Mouse (Mus musculus): Measurements from ENCODE around the gene Dhrs13.

- TF ChIP-seq CTCF (conservative IDR thresholded peaks at IDR 0.05; ENCODE audit: insufficient read depth, insufficient read length, low read depth, low read length): peak; percentile 99
- TF ChIP-seq POLR2A (IDR thresholded peaks at IDR 0.05; ENCODE audit: low read depth, low read length): no peak
Measured at GRCm38 (mm10) chr11:78059833-78060757, 28.0 kb downstream of the Dhrs13 start.
